Mouse (Mus musculus) C2C12 (cell line): ENCODE measurements around the gene Espn. TPM values are rescaled to one million over a fixed set of nuclear protein-coding genes. Genes with fewer than 3 reads are reported as not detected.

Experiments
- H3K27me3 ChIP-seq: one replicate; pipeline ENCODE4 v1.6.1; 2011; ENCODE audit not compliant: control insufficient read depth, insufficient read depth, insufficient read length
- H3K36me3 ChIP-seq: one replicate; pipeline ENCODE4 v1.6.1; 2011; ENCODE audit not compliant: control insufficient read depth, insufficient read depth
- H3K4me3 ChIP-seq: one replicate; pipeline ENCODE4 v1.5.1; 2011; ENCODE audit warnings: mild to moderate bottlenecking, control low read depth; ENCODE audit not compliant: poor library complexity, insufficient read depth, severe bottlenecking
- H3K79me2 ChIP-seq: one replicate; pipeline ENCODE4 v1.6.1; 2011; ENCODE audit not compliant: control insufficient read depth, insufficient read depth
- H3K79me3 ChIP-seq: one replicate; pipeline ENCODE4 v1.6.1; 2011; ENCODE audit warnings: low read depth, control low read depth
- H3ac ChIP-seq: one replicate; pipeline ENCODE3; 2011; ENCODE audit warnings: low read depth; ENCODE audit not compliant: control insufficient read depth, insufficient read length
- CEBPB ChIP-seq: IDR thresholded peaks from one replicate; pipeline ENCODE4 v1.6.1; 2011; ENCODE audit warnings: low read depth, mild to moderate bottlenecking, control low read depth, moderate library complexity
- CTCF ChIP-seq: IDR thresholded peaks from one replicate; pipeline ENCODE4 v1.5.1; 2011; ENCODE audit not compliant: control insufficient read depth, insufficient read depth, insufficient read length
- FOSL1 ChIP-seq: IDR thresholded peaks from one replicate; pipeline ENCODE4 v1.8.0; 2011; ENCODE audit warnings: mild to moderate bottlenecking, low read length; ENCODE audit not compliant: poor library complexity, insufficient read depth, severe bottlenecking
- MAX ChIP-seq: IDR thresholded peaks from one replicate; pipeline ENCODE4 v1.6.1; 2011; ENCODE audit warnings: mild to moderate bottlenecking, control low read depth
- MYOD1 ChIP-seq: IDR thresholded peaks from one replicate; pipeline ENCODE4 v1.6.1; 2011; ENCODE audit warnings: low read depth; ENCODE audit not compliant: control insufficient read depth, insufficient read length
- MYOG ChIP-seq: IDR thresholded peaks from one replicate; pipeline ENCODE4 v1.6.1; 2011; ENCODE audit not compliant: control insufficient read depth, insufficient read length; ENCODE audit errors: extremely low read depth
- USF1 ChIP-seq: IDR thresholded peaks from one replicate; pipeline ENCODE4 v1.6.1; 2011; ENCODE audit warnings: low read depth, mild to moderate bottlenecking, control low read depth, moderate library complexity
- polyA plus RNA-seq: library from polyadenylated mRNA; unstranded; fragments of >200 nt; fragmentation: generic; extraction: Trizol; gene quantifications from one replicate; pipeline ENCODE4 v1.2.1, GENCODE M21; 2012; ENCODE audit warnings: missing spikeins

The Espn gene
- polyA plus RNA-seq, 1 experiment: 0.97 TPM

DNA sequence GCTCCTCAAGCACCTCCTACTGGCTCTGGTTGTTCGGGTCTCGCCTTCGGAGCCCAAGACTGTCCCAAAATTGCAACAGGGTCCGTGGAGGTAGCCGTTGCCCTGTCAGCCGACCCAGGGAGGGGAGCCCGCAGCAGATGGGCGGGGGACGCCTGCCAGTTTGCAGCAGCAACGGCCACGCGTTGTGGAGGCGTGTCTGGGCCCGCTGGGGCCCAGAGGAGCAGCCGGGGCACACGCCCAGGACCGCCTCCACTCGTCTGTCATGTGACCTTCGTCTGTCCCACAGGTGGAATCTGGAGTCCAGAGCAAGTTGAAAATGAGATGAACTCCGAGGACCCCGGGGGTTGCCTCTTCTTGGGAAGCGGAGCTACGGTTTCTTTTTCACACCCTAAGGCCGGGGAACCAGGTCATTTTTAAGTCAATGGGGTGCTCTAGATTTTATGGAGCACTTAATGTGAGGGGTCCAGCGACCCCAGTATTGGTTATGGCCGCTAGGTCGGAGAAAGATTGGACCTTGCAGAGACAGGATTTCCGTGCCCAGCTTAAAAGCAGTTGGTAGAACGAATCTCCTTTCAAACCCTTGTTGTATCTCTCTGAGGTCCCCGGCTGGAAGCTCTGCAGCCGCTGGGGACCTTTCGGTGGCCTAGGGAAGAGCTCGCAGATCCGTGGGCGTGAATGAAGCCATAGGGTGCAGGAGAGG lies 6.6 kb upstream of the Espn start, which contains the start of gene Hes2:
TSS of gene Hes2 (plus strand) at position 283 of the 700 bp plus-strand sequence.
- TF ChIP-seq FOSL1 (no peak), USF1 (peak; percentile 38)
- H3K36me3 ChIP-seq: no peaks in the 10 kb centered on the region
- no peak within 1 kb of the TSS for H3ac ChIP-seq
- no peaks in the 10 kb centered on the region for H3K79me2 ChIP-seq
- H3K27me3 ChIP-seq: peaks cover 49% of the 10 kb centered on the region
- no peaks in the 10 kb centered on the region for H3K79me3 ChIP-seq
- H3K4me3 ChIP-seq: no peak within 1 kb of the TSS

DNA sequence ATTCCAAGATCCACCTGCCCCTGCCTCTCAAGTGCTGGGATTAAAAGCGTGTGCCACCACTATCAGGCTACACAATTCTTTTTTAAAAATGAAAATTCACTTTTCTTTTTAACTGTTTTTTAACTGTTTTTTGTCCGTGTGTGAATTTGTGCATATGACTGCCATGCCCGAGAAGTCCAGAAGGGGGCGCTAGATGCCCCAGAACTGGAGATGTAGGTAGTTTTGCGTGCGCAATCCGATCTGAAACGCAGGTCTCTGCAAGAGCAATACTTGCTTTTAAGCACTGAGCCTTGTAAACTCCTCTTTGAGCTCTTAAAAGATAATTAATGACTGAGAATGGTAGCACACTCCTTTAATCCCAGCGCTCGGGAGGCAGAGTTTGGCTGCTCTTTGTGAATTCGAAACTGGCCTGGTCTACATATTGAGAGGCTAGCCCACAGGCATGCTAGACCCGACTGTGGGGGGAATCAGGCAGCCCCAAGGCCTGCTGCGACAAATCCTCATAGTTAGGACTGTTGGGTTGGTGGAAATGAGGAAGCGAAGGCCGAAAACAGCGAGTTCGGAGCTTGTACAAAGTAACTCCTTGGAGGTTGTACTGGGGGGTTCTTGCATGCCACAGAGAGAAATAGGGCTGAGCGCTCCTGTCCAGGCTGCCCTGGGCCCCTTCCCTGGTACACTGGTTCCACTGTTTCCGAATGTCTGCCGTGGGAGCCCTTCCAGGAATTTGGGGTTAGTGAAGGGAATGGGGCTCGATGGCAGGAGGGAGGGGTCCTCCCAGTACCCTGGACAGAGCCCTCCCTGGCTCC lies 5.8 kb upstream of the Espn start:
- H3ac ChIP-seq: no peak overlapping the region
- no peaks in the 10 kb centered on the region for H3K79me3 ChIP-seq
- TF ChIP-seq USF1 (no peak), MAX (no peak), FOSL1 (no peak), MYOD1 (no peak)
- H3K4me3 ChIP-seq: no peak overlapping the region
- H3K27me3 ChIP-seq: peaks cover 49% of the 10 kb centered on the region
- H3K36me3 ChIP-seq: no peaks in the 10 kb centered on the region
- no peaks in the 10 kb centered on the region for H3K79me2 ChIP-seq

DNA sequence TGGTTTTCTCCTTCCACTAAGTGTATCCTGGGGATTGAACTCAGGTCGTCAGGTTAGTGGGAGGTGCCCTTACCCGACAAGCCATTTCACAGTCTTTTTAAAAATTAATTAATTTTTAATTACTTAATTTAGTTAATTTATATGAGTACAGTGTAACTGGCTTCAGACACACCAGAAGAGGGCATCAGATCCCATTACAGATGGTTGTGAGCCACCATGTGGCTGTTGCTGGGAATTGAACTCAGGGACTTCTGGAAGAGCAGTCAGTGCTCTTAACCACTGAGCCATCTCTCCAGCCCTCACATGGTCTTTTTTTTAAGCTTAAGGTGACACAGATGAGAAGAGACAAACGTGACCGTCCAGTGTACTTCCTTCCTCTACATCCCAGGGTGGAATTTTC lies 2.8 kb upstream of the Espn start:
- Histone ChIP-seq H3K4me3 (no peak overlapping the region), H3ac (no peak overlapping the region), H3K79me2 (no peaks in the 10 kb centered on the region), H3K79me3 (no peaks in the 10 kb centered on the region), H3K27me3 (peaks cover 53% of the 10 kb centered on the region), H3K36me3 (no peaks in the 10 kb centered on the region)
- TF ChIP-seq CTCF: no peak
- no peak for TF ChIP-seq USF1
- no peak for TF ChIP-seq MYOG
- TF ChIP-seq CEBPB: no peak
- TF ChIP-seq MYOD1: no peak
- TF ChIP-seq FOSL1: no peak
- TF ChIP-seq MAX: no peak

DNA sequence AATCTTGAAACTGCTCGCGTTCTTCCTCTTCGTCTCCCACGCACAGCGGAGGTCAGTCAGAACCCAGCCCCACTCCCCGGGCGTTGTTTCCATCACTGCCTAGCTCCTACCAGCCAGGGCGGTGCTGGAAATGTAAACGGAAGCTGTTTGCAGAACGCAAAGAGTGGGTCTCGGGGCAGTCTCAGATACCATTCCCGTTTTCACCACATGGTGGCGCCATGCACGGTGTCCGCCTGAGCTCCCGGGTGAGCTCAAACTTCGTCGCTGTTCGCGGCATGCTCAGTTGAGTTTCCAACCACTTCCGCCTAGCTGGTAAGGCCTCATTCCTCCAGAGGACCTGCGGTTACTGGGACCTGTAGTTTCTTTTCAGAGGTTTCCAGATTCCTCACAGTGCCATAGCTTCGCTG lies 1.6 kb upstream of the Espn start:
- H3K27me3 ChIP-seq: peaks cover 53% of the 10 kb centered on the region
- H3K79me2 ChIP-seq: no peaks in the 10 kb centered on the region
- no peak overlapping the region for H3ac ChIP-seq
- no peak overlapping the region for H3K4me3 ChIP-seq
- no peaks in the 10 kb centered on the region for H3K36me3 ChIP-seq
- H3K79me3 ChIP-seq: no peaks in the 10 kb centered on the region
- TF ChIP-seq MAX: peak; percentile 28
- no peak for TF ChIP-seq MYOD1
- TF ChIP-seq FOSL1: no peak
- TF ChIP-seq MYOG: no peak
- no peak for TF ChIP-seq CEBPB
- TF ChIP-seq USF1: no peak
- peak; percentile 76 for TF ChIP-seq CTCF

DNA sequence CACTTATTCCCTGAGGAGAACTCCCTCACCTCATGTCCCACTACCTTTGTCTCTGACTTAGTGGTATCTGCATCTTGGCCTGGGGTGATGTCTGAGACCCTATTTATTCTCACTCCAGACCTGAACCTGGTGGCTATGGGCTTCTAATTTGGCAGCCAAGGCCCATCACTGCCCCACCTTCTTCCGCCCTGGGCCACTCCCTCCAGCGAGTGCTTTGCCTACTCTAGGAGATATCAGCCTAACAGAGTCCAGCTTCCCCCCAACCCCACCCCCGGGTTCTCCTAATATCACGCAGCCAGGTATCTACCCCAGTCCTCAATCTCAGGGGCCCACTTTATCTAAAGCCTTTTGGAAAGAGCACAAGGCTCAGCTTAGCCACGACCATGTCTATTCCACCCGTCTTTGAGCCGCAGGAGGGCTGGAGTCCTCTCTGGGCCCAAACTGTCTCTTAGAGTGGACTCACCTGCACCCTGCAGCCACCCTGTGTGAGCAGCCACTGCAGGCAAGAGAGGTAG lies 663 bp downstream of the Espn start:
- Histone ChIP-seq H3K36me3 (no peaks in the 10 kb centered on the region), H3K4me3 (no peak overlapping the region), H3K27me3 (peaks cover 49% of the 10 kb centered on the region), H3ac (no peak overlapping the region), H3K79me3 (no peaks in the 10 kb centered on the region), H3K79me2 (no peaks in the 10 kb centered on the region)
- TF ChIP-seq MYOD1: no peak
- no peak for TF ChIP-seq CEBPB
- TF ChIP-seq FOSL1: no peak
- no peak for TF ChIP-seq MYOG

DNA sequence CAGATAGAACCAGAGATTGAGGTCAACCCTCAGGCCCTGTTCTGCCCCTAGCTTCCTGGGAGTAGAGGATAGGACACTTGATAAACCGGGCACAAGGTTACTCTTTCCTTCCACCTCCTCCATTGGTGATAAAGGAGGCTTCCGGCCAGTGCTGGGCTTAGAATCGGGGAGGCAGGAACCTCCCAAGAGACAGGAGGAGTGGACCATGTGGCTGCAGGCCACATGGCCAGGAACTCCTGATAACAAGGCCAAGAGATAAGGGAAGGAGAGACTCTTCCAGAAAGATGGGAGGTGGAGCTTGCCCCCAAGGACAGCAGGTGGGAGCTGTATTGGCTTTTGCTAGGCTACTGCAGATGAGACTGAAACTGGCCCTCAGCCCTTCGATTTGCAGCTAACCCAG lies 1.6 kb downstream of the Espn start:
- H3K79me2 ChIP-seq: no peaks in the 10 kb centered on the region
- H3K4me3 ChIP-seq: no peak overlapping the region
- TF ChIP-seq MAX (no peak), CTCF (no peak), FOSL1 (no peak), MYOD1 (no peak), CEBPB (no peak), MYOG (no peak), USF1 (no peak)
- peaks cover 55% of the 10 kb centered on the region for H3K27me3 ChIP-seq
- H3ac ChIP-seq: no peak overlapping the region
- no peaks in the 10 kb centered on the region for H3K79me3 ChIP-seq
- H3K36me3 ChIP-seq: no peaks in the 10 kb centered on the region
